ENCODE assay signal across 8 mouse cellular contexts in the genomic region with DNA sequence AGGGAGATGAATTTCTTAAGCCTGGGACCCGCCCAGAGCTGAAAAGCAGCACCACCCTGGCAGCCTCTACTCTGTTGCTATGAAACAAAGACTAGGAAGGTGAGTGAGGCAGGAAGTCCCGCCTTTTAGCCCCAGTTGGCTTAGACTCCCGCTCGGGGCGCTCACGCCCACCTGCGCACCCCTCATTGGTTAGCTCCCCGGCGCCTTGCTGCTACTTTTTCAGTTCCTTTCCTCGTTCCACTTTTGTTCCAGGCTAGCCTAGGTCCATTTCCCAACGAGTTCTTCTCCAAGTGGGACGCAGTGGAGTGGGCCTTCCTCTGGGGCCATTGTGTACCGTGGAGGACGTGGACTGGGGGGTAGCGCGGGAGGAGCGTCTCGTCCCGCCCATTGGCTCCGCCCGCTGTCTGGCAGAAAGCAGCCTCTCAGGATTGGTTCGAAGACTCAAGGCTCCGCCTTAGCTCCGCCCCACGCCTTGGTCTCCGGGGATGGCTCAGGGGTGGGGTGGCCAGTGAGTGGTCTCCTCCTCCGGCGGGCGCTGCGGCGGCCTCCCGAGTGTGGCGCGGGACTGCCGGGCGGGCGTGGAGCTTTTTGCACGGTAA. TPM values are rescaled to one million over a fixed set of nuclear protein-coding genes. Genes with fewer than 3 reads are reported as not detected.
A peak's percentile ranks its signal among the peaks of the same experiment; 100 is the strongest.
DNase-seq lines count a peak whose midpoint lies in the region; ATAC-seq lines count a peak whose summit lies in the region.

Cblb (plus strand) TSS at position 135 of the 599 bp plus-strand sequence.

- intact Hi-C loops in gastrocnemius, postnatal 14 days (cut with DNase I; ENCODE audit: low total_unique reads): no loop called here
- intact Hi-C loops in left cerebral cortex, postnatal 10 days (cut with DNase I): loop anchor here (5.0 kb wide), 2 partner anchors 101 to 151 kb away; no protein-coding TSS in a partner anchor

- DNase-seq in adipocyte (ENCODE audit: low spot score): peak; percentile 100
- DNase-seq in embryo, embryonic 10 days (ENCODE audit: low spot score): peak; percentile 97
- peak; percentile 99 for DNase-seq in gastrocnemius, postnatal 14 days
- peak; percentile 95 to 99 for DNase-seq in left cerebral cortex, postnatal 10 days (ENCODE audit: extremely low spot score in 1 of 2, low spot score in 2 of 2)
- DNase-seq in right cerebral cortex, postnatal 25 days: peak; percentile 97
- peak; percentile 98 for DNase-seq in urinary bladder, postnatal 4 days (ENCODE audit: low spot score in 2 of 2)

- ATAC-seq in inflammation-experienced regulatory T-cells, adult 6 months: peak; percentile 89
- peak; percentile 97 for ATAC-seq in megakaryocyte-erythroid progenitor cell, adult 5-6 weeks (replicated peaks; ENCODE audit: low FRiP score, low TSS enrichment, poor library complexity, severe bottlenecking)

RNA-seq across cellular contexts. Expression of gene Cblb, which starts in this region (rescaled TPM):
- total RNA-seq in gastrocnemius, postnatal 14 days (2021): 10 to 100 TPM; 10.4 to 19.2 TPM
- polyA plus RNA-seq in inflammation-experienced regulatory T-cells, adult 6 months (2017; shearing (Covaris generic)): 10 to 100 TPM; 40.7 to 50.0 (median 46.0) TPM
- total RNA-seq in left cerebral cortex, postnatal 10 days (2021): 10 to 100 TPM; 22.4 to 25.5 TPM
- 19.9 and 21.9 TPM in 2 replicates for total RNA-seq in megakaryocyte-erythroid progenitor cell, adult 5-6 weeks (2014; fragmentation: Nextera tagmentation)
- 8.8 and 10.2 TPM in 2 replicates for total RNA-seq in megakaryocyte-erythroid progenitor cell, adult 5-6 weeks (2017)

Comparison
In these comparisons a context has a peak if more than half of its experiments do, and no peak if none do; other contexts are left out.
1. Peak in every context shown above with its lines: DNase-seq and ATAC-seq.